17 mouse cellular contexts compared by ENCODE assay signal in genomic region chr11:112834245-112835005, GRCm38 (mm10). TPM values are rescaled to one million over a fixed set of nuclear protein-coding genes. Genes with fewer than 3 reads are reported as not detected.
DNase-seq lines count a peak whose midpoint lies in the region; ATAC-seq and TF ChIP-seq lines count a peak whose summit lies in the region.
"Had no signal": no experiment of that assay in that cellular context is flagged by ENCODE, and none has a peak within 500 bp of the region (broad histone marks: within the 10 kb centered on the region; RNA-seq: fewer than 3 reads in every experiment).

No protein-coding gene starts in this region.

- 28% methylated on average over 11 of the region's 11 CpGs for WGBS in kidney, postnatal 0 days
- WGBS in hindbrain, embryonic 14.5 days = 64% methylated on average over 11 of the region's 11 CpGs

- no peaks in the 10 kb centered on the region for H3K9me3 ChIP-seq in kidney, postnatal 0 days (replicated peaks; ENCODE audit: low read length)
- no peaks in the 10 kb centered on the region for H3K9me3 ChIP-seq in hindbrain, embryonic 14.5 days (ENCODE audit: control insufficient read depth, low read length)
- H3K9me3 ChIP-seq: limb, embryonic 15.5 days had no signal

- DNase-seq in kidney, postnatal 0 days (ENCODE audit: low spot score) = peak; percentile 18
- no peak for DNase-seq in kidney, adult 9 months
- DNase-seq in 3T3-L1 (ENCODE audit: low read depth, low spot score) = peak; percentile 65
- DNase-seq in brain, adult 2 months (ENCODE audit: low read depth, low spot score) = peak; percentile 43
- peak; percentile 13 to 20 for DNase-seq in layer of hippocampus, postnatal 36 days
- DNase-seq in retina, postnatal 1 day = no peak
- no peak for DNase-seq in hindbrain, embryonic 14.5 days (ENCODE audit: low spot score)
- DNase-seq: cerebellum, postnatal 14 days; embryo, embryonic 11 days; heart, postnatal 4 days; kidney, adult 8-10 months; right cerebral cortex, postnatal 14 days; thymus, postnatal 36 days had no signal

- no peak overlapping the region for H3K27ac ChIP-seq in kidney, postnatal 0 days
- H3K27ac ChIP-seq in hindbrain, embryonic 14.5 days = no peak overlapping the region
- H3K27ac ChIP-seq: limb, embryonic 15.5 days; macrophage had no signal

- H3K4me3 ChIP-seq in kidney, postnatal 0 days (replicated peaks; ENCODE audit: low read depth, low read length) = no peak overlapping the region
- H3K4me3 ChIP-seq in hindbrain, embryonic 14.5 days (replicated peaks; ENCODE audit: low read length) = no peak overlapping the region
- H3K4me3 ChIP-seq: limb, embryonic 15.5 days had no signal

- H3K4me2 ChIP-seq in kidney, postnatal 0 days (ENCODE audit: low read length) = no peak overlapping the region
- H3K4me2 ChIP-seq in hindbrain, embryonic 14.5 days (replicated peaks) = no peak overlapping the region
- H3K4me2 ChIP-seq: limb, embryonic 15.5 days had no signal

- TF ChIP-seq CTCF in kidney, postnatal 0 days (IDR thresholded peaks at IDR 0.05; ENCODE audit: low read depth) = no peak

- no peak for ATAC-seq in kidney, postnatal 0 days (replicated peaks; ENCODE audit: low FRiP score, low read depth)
- ATAC-seq in hindbrain, embryonic 14.5 days (ENCODE audit: low FRiP score) = no peak
- ATAC-seq: midbrain, embryonic 16.5 days had no signal

- no peak overlapping the region for H3K9ac ChIP-seq in kidney, postnatal 0 days (ENCODE audit: low read depth, low read length)
- no peak overlapping the region for H3K9ac ChIP-seq in hindbrain, embryonic 14.5 days
- H3K9ac ChIP-seq: limb, embryonic 15.5 days had no signal

- no peaks in the 10 kb centered on the region for H3K4me1 ChIP-seq in kidney, postnatal 0 days (replicated peaks; ENCODE audit: insufficient read depth, low read length)
- 0 out of 2 replicates have a peak, but pooled peaks cover 10% of the 10 kb centered on the region for H3K4me1 ChIP-seq in hindbrain, embryonic 14.5 days (replicated peaks; ENCODE audit: control insufficient read depth, insufficient read depth, low read length)

- H3K36me3 ChIP-seq in kidney, postnatal 0 days (ENCODE audit: insufficient read depth, low read length) = no peaks in the 10 kb centered on the region
- H3K36me3 ChIP-seq in hindbrain, embryonic 14.5 days (replicated peaks; ENCODE audit: control insufficient read depth, insufficient read depth) = no peaks in the 10 kb centered on the region
- H3K36me3 ChIP-seq: limb, embryonic 15.5 days had no signal

- H3K27me3 ChIP-seq in kidney, postnatal 0 days (ENCODE audit: insufficient read depth, low read length) = no peaks in the 10 kb centered on the region
- H3K27me3 ChIP-seq in hindbrain, embryonic 14.5 days (ENCODE audit: control insufficient read depth, insufficient read depth, low read length) = no peaks in the 10 kb centered on the region
- H3K27me3 ChIP-seq: limb, embryonic 15.5 days had no signal

RNA-seq across cellular contexts. Expression of gene Sox9, which starts 52.4 kb away (rescaled TPM):
- 28.0 and 29.3 TPM in 2 replicates for polyA plus RNA-seq in kidney, postnatal 0 days (2015; fragmentation: Nextera tagmentation; extraction: Ambion mirVana)
- total RNA-seq in layer of hippocampus, postnatal 36 days (2021) = 10 to 100 TPM; 25.8 to 27.2 TPM
- polyA plus RNA-seq in hindbrain, embryonic 14.5 days (2014; fragmentation: Nextera tagmentation; extraction: Ambion mirVana) = 44.2 and 49.0 TPM in 2 replicates
- total RNA-seq: granulocyte monocyte progenitor cell, adult 5-6 weeks had no signal
- polyA plus RNA-seq: macrophage had no signal

Comparison
In these comparisons a context has a peak if more than half of its experiments do, and no peak if none do; other contexts are left out.
1. DNase-seq: peak in kidney, postnatal 0 days (single experiment), 3T3-L1 (single experiment), brain, adult 2 months (single experiment) and layer of hippocampus, postnatal 36 days (2 of 2); none in kidney, adult 9 months (single experiment), retina, postnatal 1 day (single experiment) and hindbrain, embryonic 14.5 days (single experiment).